Mouse (Mus musculus) bone marrow macrophage, adult 2 months (primary cell): Measurements from ENCODE around the gene Bbs9. TPM values are rescaled to one million over a fixed set of nuclear protein-coding genes. Genes with fewer than 3 reads are reported as not detected.

Experiments used
- H3K27ac ChIP-seq: 2 replicates; pipeline ENCODE4 v1.5.1; 2012; ENCODE audit warnings: low read depth, low read length; ENCODE audit not compliant: insufficient read depth
- H3K4me1 ChIP-seq: 2 replicates; pipeline ENCODE4 v1.6.1; 2012; ENCODE audit warnings: low read length; ENCODE audit not compliant: control insufficient read depth, insufficient read depth
- H3K4me3 ChIP-seq: 2 replicates; pipeline ENCODE4 v1.5.1; 2012; ENCODE audit warnings: mild to moderate bottlenecking, low read length, moderate library complexity; ENCODE audit not compliant: insufficient read depth
- CTCF ChIP-seq: IDR thresholded peaks from 2 replicates; pipeline ENCODE4 v1.5.1; 2012; ENCODE audit warnings: low read depth, mild to moderate bottlenecking, low read length, moderate library complexity
- POLR2A ChIP-seq: IDR thresholded peaks from 2 replicates; pipeline ENCODE4 v1.6.1; 2012; ENCODE audit warnings: mild to moderate bottlenecking, low read depth, low read length, borderline replicate concordance
- polyA plus RNA-seq: library from polyadenylated mRNA; stranded (reverse); fragments of >200 nt; gene quantifications from 2 replicates; pipeline ENCODE4 v1.2.4, GENCODE M21; 2012; ENCODE audit not compliant: missing spikeins, insufficient read depth, insufficient read length

Bbs9 gene
- polyA plus RNA-seq, 1 experiment, result 13.4 TPM

- peaks cover 6% of the 10 kb centered on the region; the same call in 1 of the 2 replicates for H3K4me1 ChIP-seq
- no peak overlapping the region for H3K27ac ChIP-seq
- no peak for TF ChIP-seq POLR2A
- TF ChIP-seq CTCF, result no peak
- H3K4me3 ChIP-seq, result no peak overlapping the region
These were observed 18.8 kb downstream of the Bbs9 start for GRCm38 (mm10) chr9:22494203-22494807.

- TF ChIP-seq CTCF, result no peak
- TF ChIP-seq POLR2A, result no peak
- Histone ChIP-seq H3K4me3 (no peak overlapping the region), H3K4me1 (peaks cover 6% of the 10 kb centered on the region; the same call in 1 of the 2 replicates), H3K27ac (no peak overlapping the region)
These were observed 19.6 kb downstream of the Bbs9 start for GRCm38 (mm10) chr9:22495133-22495532.

- H3K4me1 ChIP-seq, result peaks cover 6% of the 10 kb centered on the region; the same call in 1 of the 2 replicates
- H3K27ac ChIP-seq, result no peak overlapping the region
- H3K4me3 ChIP-seq, result no peak overlapping the region
- TF ChIP-seq CTCF (no peak), POLR2A (no peak)
These were observed 21.7 kb downstream of the Bbs9 start for GRCm38 (mm10) chr9:22497021-22497767.

GRCm38 (mm10) chr9:22502972-22503371, 27.5 kb downstream of the Bbs9 start:
- Histone ChIP-seq H3K4me3 (no peak overlapping the region), H3K27ac (no peak overlapping the region), H3K4me1 (no peaks in the 10 kb centered on the region)
- TF ChIP-seq POLR2A, result no peak
- TF ChIP-seq CTCF, result no peak

- Histone ChIP-seq H3K4me3 (no peak overlapping the region), H3K4me1 (no peaks in the 10 kb centered on the region), H3K27ac (no peak overlapping the region)
- TF ChIP-seq CTCF (no peak), POLR2A (no peak)
These were observed 28.1 kb downstream of the Bbs9 start for GRCm38 (mm10) chr9:22503581-22503980.

GRCm38 (mm10) chr9:22505574-22505973, 30.1 kb downstream of the Bbs9 start:
- no peaks in the 10 kb centered on the region for H3K4me1 ChIP-seq
- TF ChIP-seq POLR2A (no peak), CTCF (no peak)
- H3K27ac ChIP-seq, result no peak overlapping the region
- no peak overlapping the region for H3K4me3 ChIP-seq

- no peak overlapping the region for H3K4me3 ChIP-seq
- TF ChIP-seq CTCF, result no peak
- TF ChIP-seq POLR2A, result no peak
- H3K27ac ChIP-seq, result no peak overlapping the region
- no peaks in the 10 kb centered on the region for H3K4me1 ChIP-seq
These were observed 39.6 kb downstream of the Bbs9 start for GRCm38 (mm10) chr9:22515076-22515475.

GRCm38 (mm10) chr9:22518394-22519041, 43.0 kb downstream of the Bbs9 start:
- Histone ChIP-seq H3K4me3 (no peak overlapping the region), H3K4me1 (no peaks in the 10 kb centered on the region), H3K27ac (no peak overlapping the region)
- TF ChIP-seq CTCF (peak; percentile 81), POLR2A (no peak)

- Histone ChIP-seq H3K27ac (no peak overlapping the region), H3K4me3 (no peak overlapping the region), H3K4me1 (no peaks in the 10 kb centered on the region)
- no peak for TF ChIP-seq POLR2A
- no peak for TF ChIP-seq CTCF
These were observed 47.9 kb downstream of the Bbs9 start for GRCm38 (mm10) chr9:22523460-22523859.

GRCm38 (mm10) chr9:22530734-22531489, 55.4 kb downstream of the Bbs9 start:
- Histone ChIP-seq H3K4me3 (no peak overlapping the region), H3K27ac (no peak overlapping the region), H3K4me1 (peaks cover 7% of the 10 kb centered on the region)
- no peak for TF ChIP-seq POLR2A
- TF ChIP-seq CTCF, result no peak
